Mouse (Mus musculus) lung, postnatal 0 days (tissue): ENCODE measurements at regions not wholly inside any gene's neighbourhood (a gene's known extent, or its start where the extent isn't known, plus 50 kb on each side); places are given as distances from the start of the nearest gene placed in this dataset.

Experiments used
- CTCF ChIP-seq: IDR thresholded peaks from 2 replicates; pipeline ENCODE4 v1.5.1; 2016; ENCODE audit warnings: antibody characterized with exemption, mild to moderate bottlenecking
- EP300 ChIP-seq: IDR thresholded peaks from 2 replicates; pipeline ENCODE4 v1.6.1; 2016; ENCODE audit warnings: antibody characterized with exemption, mild to moderate bottlenecking, control low read depth

- no peak for TF ChIP-seq CTCF
- no peak for TF ChIP-seq EP300
These were observed 269.2 kb upstream of the Ubash3b start for GRCm38 (mm10) chr9:41430391-41431343.
